Comparison of ENCODE assay signal across 9 mouse cellular contexts in the genomic region with DNA sequence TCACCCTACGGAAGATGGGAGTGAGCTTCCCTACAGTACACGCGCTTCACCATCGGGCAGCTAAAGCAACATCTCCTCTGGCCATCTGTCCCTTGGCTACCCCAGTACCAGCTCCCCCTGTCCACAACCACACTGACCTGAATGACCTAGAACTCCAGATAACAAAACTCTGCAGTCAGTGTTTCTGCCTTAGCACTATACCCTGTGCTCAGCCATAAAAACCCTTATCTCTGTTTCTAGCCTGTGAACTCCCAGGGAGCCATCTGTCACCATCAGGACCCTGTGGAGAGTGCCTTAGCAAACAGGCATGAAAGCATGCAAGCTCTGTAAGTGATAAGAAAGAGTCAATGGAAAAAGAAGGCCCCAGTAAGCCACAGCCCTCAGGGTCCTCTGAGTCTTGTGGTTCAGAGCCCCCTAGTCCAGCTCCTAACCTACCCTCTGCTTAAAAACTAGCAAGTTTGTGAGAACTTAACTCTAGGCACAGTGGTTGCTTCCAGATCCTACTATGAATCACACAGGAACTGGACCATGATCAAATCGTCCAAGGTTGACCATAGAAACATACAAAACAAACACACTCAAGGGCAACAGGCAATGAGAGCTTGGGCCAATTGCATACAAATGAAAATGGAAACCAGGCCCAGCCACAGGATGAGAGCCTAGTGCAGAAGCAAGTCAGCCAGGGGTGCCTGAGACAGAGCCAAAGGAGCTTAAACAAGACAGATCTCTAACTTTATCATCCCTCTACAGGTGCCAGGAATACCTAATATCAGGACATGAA. TPM values are rescaled to one million over a fixed set of nuclear protein-coding genes. Genes with fewer than 3 reads are reported as not detected.
DNase-seq lines count a peak whose midpoint lies in the region; ATAC-seq and TF ChIP-seq lines count a peak whose summit lies in the region.
"Had no signal": no experiment of that assay in that cellular context is flagged by ENCODE, and none has a peak within 500 bp of the region (broad histone marks: within the 10 kb centered on the region; RNA-seq: fewer than 3 reads in every experiment).

No protein-coding gene starts in this region.

- no peaks in the 10 kb centered on the region for H3K27me3 ChIP-seq in hindbrain, postnatal 0 days (ENCODE audit: insufficient read depth, low read length)
- H3K27me3 ChIP-seq in lung, embryonic 16.5 days (ENCODE audit: control insufficient read depth, insufficient read depth, low read depth, low read length) = no peaks in the 10 kb centered on the region
- H3K27me3 ChIP-seq: CH12.LX had no signal

- no peak overlapping the region for H3K4me2 ChIP-seq in hindbrain, postnatal 0 days (ENCODE audit: low read depth, low read length)
- H3K4me2 ChIP-seq in lung, embryonic 16.5 days (ENCODE audit: low read depth, low read length) = no peak overlapping the region

- TF ChIP-seq POLR2A in embryonic fibroblast, embryonic 13.5 days (IDR thresholded peaks at IDR 0.05; ENCODE audit: low read depth, low read length) = no peak

- H3K4me3 ChIP-seq in embryonic fibroblast, embryonic 13.5 days (ENCODE audit: insufficient read depth, low read length) = no peak overlapping the region
- no peak overlapping the region for H3K4me3 ChIP-seq in hindbrain, postnatal 0 days (ENCODE audit: low read length)
- H3K4me3 ChIP-seq in lung, embryonic 16.5 days (ENCODE audit: low read length) = no peak overlapping the region

- TF ChIP-seq CTCF in embryonic fibroblast, embryonic 13.5 days (IDR thresholded peaks at IDR 0.05; ENCODE audit: borderline replicate concordance, insufficient read depth, low read length) = no peak
- TF ChIP-seq CTCF in hindbrain, postnatal 0 days (IDR thresholded peaks at IDR 0.05; ENCODE audit: low read depth) = no peak

- no peak overlapping the region for H3K9ac ChIP-seq in hindbrain, postnatal 0 days (replicated peaks; ENCODE audit: low read length)
- H3K9ac ChIP-seq in lung, embryonic 16.5 days (ENCODE audit: low read length) = no peak overlapping the region

- no peaks in the 10 kb centered on the region for H3K9me3 ChIP-seq in hindbrain, postnatal 0 days (ENCODE audit: low read length)
- no peaks in the 10 kb centered on the region for H3K9me3 ChIP-seq in lung, embryonic 16.5 days (ENCODE audit: control insufficient read depth, low read length)

- H3K4me1 ChIP-seq in embryonic fibroblast, embryonic 13.5 days (ENCODE audit: control insufficient read depth, insufficient read depth, low read length) = peaks cover 18% of the 10 kb centered on the region
- H3K4me1 ChIP-seq in hindbrain, postnatal 0 days (ENCODE audit: insufficient read depth, low read length) = no peaks in the 10 kb centered on the region; the same call in 1 of the 2 replicates
- peaks cover 39% of the 10 kb centered on the region for H3K4me1 ChIP-seq in lung, embryonic 16.5 days (replicated peaks; ENCODE audit: control insufficient read depth, insufficient read depth, low read length)

- H3K36me3 ChIP-seq in hindbrain, postnatal 0 days (ENCODE audit: insufficient read depth, low read length) = peaks cover 7% of the 10 kb centered on the region; the same call in 1 of the 2 replicates
- H3K36me3 ChIP-seq in lung, embryonic 16.5 days (ENCODE audit: control insufficient read depth, insufficient read depth, low read length) = no peaks in the 10 kb centered on the region; the same call in 1 of the 2 replicates

- no peak for ATAC-seq in hindbrain, postnatal 0 days
- ATAC-seq in lung, embryonic 16.5 days (ENCODE audit: low read depth) = no peak
- no peak for ATAC-seq in CD4-positive, CD25-positive, alpha-beta regulatory T cell, adult 4 months

- H3K27ac ChIP-seq in embryonic fibroblast, embryonic 13.5 days (ENCODE audit: insufficient read depth, low read length) = peak overlapping the region; percentile 84
- 0 out of 2 replicates have a peak overlapping the region, but pooled peaks have one; percentile 41 for H3K27ac ChIP-seq in hindbrain, postnatal 0 days
- H3K27ac ChIP-seq in lung, embryonic 16.5 days (ENCODE audit: low read length) = peak overlapping the region; percentile 93

- peak; percentile 54 for DNase-seq in cerebellum, adult 9-10 months
- DNase-seq in cerebellum, adult 11-12 months = no peak
- no peak for DNase-seq in hindbrain, postnatal 0 days (ENCODE audit: low spot score)
- DNase-seq in thymus, postnatal 0 days (ENCODE audit: low spot score) = no peak
- no peak for DNase-seq in left cerebral cortex, adult 18-20 months (ENCODE audit: low spot score in 2 of 2)

- 90% methylated on average over 5 of the region's 5 CpGs for WGBS in hindbrain, postnatal 0 days
- 63% methylated on average over 5 of the region's 5 CpGs for WGBS in lung, embryonic 16.5 days

RNA-seq across cellular contexts. Expression of a gene that starts 45.3 kb away (rescaled TPM):
- 246 and 249 TPM in 2 replicates for polyA plus RNA-seq in embryonic fibroblast, embryonic 13.5 days (2011; ENCODE audit: insufficient read length, low read depth, missing spikeins)
- total RNA-seq in hindbrain, postnatal 0 days (2014; rRNA removed) = 30.7 and 30.9 TPM in 2 replicates
- 4.2 and 4.7 TPM in 2 replicates for polyA plus RNA-seq in hindbrain, postnatal 0 days (2015; fragmentation: Nextera tagmentation; extraction: Ambion mirVana)
- polyA plus RNA-seq in lung, embryonic 16.5 days (2015; fragmentation: Nextera tagmentation; extraction: Ambion mirVana) = 59.0 and 64.4 TPM in 2 replicates
- 8.9 and 9.7 TPM in 2 replicates for polyA plus RNA-seq in thymus, postnatal 0 days (2015; fragmentation: Nextera tagmentation; extraction: Ambion mirVana)
- 10 to 100 TPM; 45.2 to 46.1 TPM for polyA plus RNA-seq in CD4-positive, CD25-positive, alpha-beta regulatory T cell, adult 4 months (2017; shearing (Covaris generic))
- total RNA-seq in left cerebral cortex, adult 18-20 months (2021) = 10 to 100 TPM; 26.9 to 27.0 TPM

RNA-seq across cellular contexts. Expression of a gene that starts 48.5 kb away (rescaled TPM):
- polyA plus RNA-seq in embryonic fibroblast, embryonic 13.5 days (2011; ENCODE audit: insufficient read length, low read depth, missing spikeins) = not detected in 2 replicates
- 0.10 TPM in 1 of 2 replicates, not detected in the other for total RNA-seq in hindbrain, postnatal 0 days (2014; rRNA removed)
- 0.19 and 0.26 TPM in 2 replicates for polyA plus RNA-seq in hindbrain, postnatal 0 days (2015; fragmentation: Nextera tagmentation; extraction: Ambion mirVana)
- 9.1 and 12.7 TPM in 2 replicates for polyA plus RNA-seq in lung, embryonic 16.5 days (2015; fragmentation: Nextera tagmentation; extraction: Ambion mirVana)
- 0.08 and 0.49 TPM in 2 replicates for polyA plus RNA-seq in thymus, postnatal 0 days (2015; fragmentation: Nextera tagmentation; extraction: Ambion mirVana)
- polyA plus RNA-seq in CD4-positive, CD25-positive, alpha-beta regulatory T cell, adult 4 months (2017; shearing (Covaris generic)) = not detected
- 1 to 10 TPM in 1 of 2 experiments, not detected in 1; 1.2 TPM for total RNA-seq in left cerebral cortex, adult 18-20 months (2021)

Comparison
In these comparisons a context has a peak if more than half of its experiments do, and no peak if none do; other contexts are left out.
1. H3K27ac ChIP-seq: peak in every context shown above with its lines; median percentile 93 in lung, embryonic 16.5 days; 84 in embryonic fibroblast, embryonic 13.5 days; 41 in hindbrain, postnatal 0 days.